In genomic region chr12:41425101-41425679, GRCm38 (mm10) we compare ENCODE assay signal across 29 mouse cellular contexts.
DNase-seq lines count a peak whose midpoint lies in the region; ATAC-seq lines count a peak whose summit lies in the region.
"Had no signal": no experiment of that assay in that cellular context is flagged by ENCODE, and none has a peak within 500 bp of the region (broad histone marks: within the 10 kb centered on the region; RNA-seq: fewer than 3 reads in every experiment).

No protein-coding gene starts in this region.

- ATAC-seq in forebrain, embryonic 13.5 days: 0 out of 2 replicates have a peak, but pooled peaks have one; percentile 30
- ATAC-seq in midbrain, embryonic 14.5 days (ENCODE audit: low FRiP score, low TSS enrichment): no peak
- ATAC-seq in midbrain, embryonic 11.5 days (ENCODE audit: low FRiP score): no peak
- ATAC-seq in hindbrain, embryonic 16.5 days: peak; percentile 61
- ATAC-seq: activated CD4-positive, CD25-positive, alpha-beta regulatory T cell, adult 4 months; CD4-positive, CD25-positive, alpha-beta regulatory T cell, adult 4 months; intestine, embryonic 15.5 days had no signal

- H3K9ac ChIP-seq in forebrain, embryonic 13.5 days: no peak overlapping the region
- H3K9ac ChIP-seq in midbrain, embryonic 14.5 days (replicated peaks; ENCODE audit: low read length): no peak overlapping the region
- no peak overlapping the region for H3K9ac ChIP-seq in midbrain, embryonic 11.5 days (ENCODE audit: low read length)
- no peak overlapping the region for H3K9ac ChIP-seq in hindbrain, embryonic 16.5 days (ENCODE audit: low read depth, low read length)
- H3K9ac ChIP-seq: heart, embryonic 13.5 days; intestine, embryonic 15.5 days; limb, embryonic 13.5 days; lung, embryonic 15.5 days; midbrain, embryonic 12.5 days had no signal

- H3K27ac ChIP-seq in forebrain, embryonic 13.5 days: no peak overlapping the region
- no peak overlapping the region for H3K27ac ChIP-seq in forebrain, embryonic 10.5 days
- no peak overlapping the region for H3K27ac ChIP-seq in midbrain, embryonic 14.5 days (replicated peaks; ENCODE audit: low read depth, low read length)
- H3K27ac ChIP-seq in midbrain, embryonic 11.5 days (ENCODE audit: low read depth, low read length): no peak overlapping the region
- no peak overlapping the region for H3K27ac ChIP-seq in hindbrain, embryonic 16.5 days (ENCODE audit: low read depth, low read length)
- H3K27ac ChIP-seq: heart, embryonic 13.5 days; intestine, embryonic 15.5 days; layer of hippocampus, adult 2 months; left cerebral cortex, adult 2 months; limb, embryonic 13.5 days; lung, embryonic 15.5 days; midbrain, embryonic 12.5 days; stomach, postnatal 0 days had no signal

- H3K27me3 ChIP-seq in forebrain, embryonic 13.5 days: no peaks in the 10 kb centered on the region
- no peaks in the 10 kb centered on the region for H3K27me3 ChIP-seq in forebrain, embryonic 10.5 days (ENCODE audit: poor library complexity, severe bottlenecking)
- no peaks in the 10 kb centered on the region for H3K27me3 ChIP-seq in midbrain, embryonic 14.5 days (ENCODE audit: control insufficient read depth, insufficient read depth, low read length)
- H3K27me3 ChIP-seq in midbrain, embryonic 11.5 days (ENCODE audit: control insufficient read depth, insufficient read depth, low read length): no peaks in the 10 kb centered on the region
- H3K27me3 ChIP-seq in hindbrain, embryonic 16.5 days (replicated peaks; ENCODE audit: control insufficient read depth, insufficient read depth, low read length): no peaks in the 10 kb centered on the region
- H3K27me3 ChIP-seq: heart, embryonic 13.5 days; intestine, embryonic 15.5 days; limb, embryonic 13.5 days; lung, embryonic 15.5 days; midbrain, embryonic 12.5 days had no signal

- DNase-seq in forebrain, embryonic 10.5 days (ENCODE audit: extremely low spot score, low spot score): no peak
- DNase-seq in midbrain, embryonic 14.5 days: peak; percentile 32
- DNase-seq in midbrain, embryonic 11.5 days (ENCODE audit: low spot score, missing footprints): no peak
- peak; percentile 2 for DNase-seq in retina, postnatal 7 days (ENCODE audit: low read depth, low spot score)
- no peak for DNase-seq in left cerebral cortex, postnatal 4 days
- DNase-seq: adrenal gland, adult 2 months; adrenal gland, postnatal 36 days; cerebellum, adult 2 months; cerebellum, postnatal 25 days; gastrocnemius, postnatal 10 days; heart, postnatal 10 days; kidney, adult 2 months; kidney, postnatal 36 days; right cerebral cortex, postnatal 25 days; thymus, adult 18-20 months; thymus, postnatal 25 days had no signal

- no peaks in the 10 kb centered on the region for H3K36me3 ChIP-seq in forebrain, embryonic 13.5 days (ENCODE audit: poor library complexity, severe bottlenecking)
- no peaks in the 10 kb centered on the region for H3K36me3 ChIP-seq in forebrain, embryonic 10.5 days (replicated peaks)
- H3K36me3 ChIP-seq in midbrain, embryonic 14.5 days (ENCODE audit: control insufficient read depth, insufficient read depth, low read length): no peaks in the 10 kb centered on the region
- H3K36me3 ChIP-seq in midbrain, embryonic 11.5 days (ENCODE audit: control insufficient read depth, insufficient read depth, low read length): no peaks in the 10 kb centered on the region
- H3K36me3 ChIP-seq in hindbrain, embryonic 16.5 days (ENCODE audit: control insufficient read depth, insufficient read depth, low read length): no peaks in the 10 kb centered on the region
- H3K36me3 ChIP-seq: heart, embryonic 13.5 days; intestine, embryonic 15.5 days; limb, embryonic 13.5 days; lung, embryonic 15.5 days; midbrain, embryonic 12.5 days had no signal

- no peak overlapping the region for H3K4me3 ChIP-seq in forebrain, embryonic 13.5 days
- no peak overlapping the region for H3K4me3 ChIP-seq in forebrain, embryonic 10.5 days
- H3K4me3 ChIP-seq in midbrain, embryonic 14.5 days (replicated peaks; ENCODE audit: low read depth, low read length): no peak overlapping the region
- H3K4me3 ChIP-seq in midbrain, embryonic 11.5 days (ENCODE audit: low read depth, low read length): no peak overlapping the region
- no peak overlapping the region for H3K4me3 ChIP-seq in hindbrain, embryonic 16.5 days (ENCODE audit: low read length)
- H3K4me3 ChIP-seq: heart, embryonic 13.5 days; intestine, embryonic 15.5 days; layer of hippocampus, adult 2 months; left cerebral cortex, adult 2 months; limb, embryonic 13.5 days; lung, embryonic 15.5 days; midbrain, embryonic 12.5 days had no signal

- peaks cover 18% of the 10 kb centered on the region for H3K4me1 ChIP-seq in forebrain, embryonic 13.5 days
- H3K4me1 ChIP-seq in forebrain, embryonic 10.5 days: peaks cover 27% of the 10 kb centered on the region
- H3K4me1 ChIP-seq in midbrain, embryonic 14.5 days (ENCODE audit: control insufficient read depth, insufficient read depth, low read length): 0 out of 2 replicates have a peak, but pooled peaks cover 3% of the 10 kb centered on the region
- H3K4me1 ChIP-seq in midbrain, embryonic 11.5 days (ENCODE audit: control insufficient read depth, insufficient read depth, low read length): peaks cover 3% of the 10 kb centered on the region; the same call in 1 of the 2 replicates
- H3K4me1 ChIP-seq in hindbrain, embryonic 16.5 days (ENCODE audit: control insufficient read depth, insufficient read depth, low read depth, low read length): no peaks in the 10 kb centered on the region; the same call in 1 of the 2 replicates
- H3K4me1 ChIP-seq: heart, embryonic 13.5 days; intestine, embryonic 15.5 days; limb, embryonic 13.5 days; lung, embryonic 15.5 days had no signal

- intact Hi-C loops in left cerebral cortex, postnatal 4 days (cut with DNase I): no loop called here

- H3K9me3 ChIP-seq in forebrain, embryonic 13.5 days (replicated peaks): no peaks in the 10 kb centered on the region
- H3K9me3 ChIP-seq in forebrain, embryonic 10.5 days: no peaks in the 10 kb centered on the region
- H3K9me3 ChIP-seq in midbrain, embryonic 14.5 days (ENCODE audit: control insufficient read depth, low read length): no peaks in the 10 kb centered on the region
- no peaks in the 10 kb centered on the region for H3K9me3 ChIP-seq in midbrain, embryonic 11.5 days (ENCODE audit: control insufficient read depth, low read length)
- no peaks in the 10 kb centered on the region for H3K9me3 ChIP-seq in hindbrain, embryonic 16.5 days (ENCODE audit: control insufficient read depth, low read length)
- H3K9me3 ChIP-seq: heart, embryonic 13.5 days; intestine, embryonic 15.5 days; limb, embryonic 13.5 days; lung, embryonic 15.5 days; midbrain, embryonic 12.5 days had no signal

- 28% methylated on average over 9 of the region's 9 CpGs for WGBS in forebrain, embryonic 13.5 days
- WGBS in forebrain, embryonic 10.5 days: 43% methylated on average over 9 of the region's 9 CpGs
- 55% methylated on average over 9 of the region's 9 CpGs for WGBS in midbrain, embryonic 14.5 days
- WGBS in midbrain, embryonic 11.5 days: 77% methylated on average over 9 of the region's 9 CpGs
- WGBS in hindbrain, embryonic 16.5 days: 45% methylated on average over 9 of the region's 9 CpGs

- no peak overlapping the region for H3K4me2 ChIP-seq in forebrain, embryonic 13.5 days
- no peak overlapping the region for H3K4me2 ChIP-seq in midbrain, embryonic 14.5 days (ENCODE audit: low read length)
- no peak overlapping the region for H3K4me2 ChIP-seq in midbrain, embryonic 11.5 days
- H3K4me2 ChIP-seq in hindbrain, embryonic 16.5 days (ENCODE audit: low read length): no peak overlapping the region
- H3K4me2 ChIP-seq: heart, embryonic 13.5 days; intestine, embryonic 15.5 days; limb, embryonic 13.5 days; liver, embryonic 11.5 days; lung, embryonic 15.5 days; midbrain, embryonic 12.5 days had no signal

Comparison
In these comparisons a context has a peak if more than half of its experiments do, and no peak if none do; other contexts are left out.
1. DNase-seq: peak in midbrain, embryonic 14.5 days (single experiment) and retina, postnatal 7 days (single experiment); none in forebrain, embryonic 10.5 days (single experiment), midbrain, embryonic 11.5 days (single experiment) and left cerebral cortex, postnatal 4 days (single experiment).
2. ATAC-seq: peak in forebrain, embryonic 13.5 days (single experiment) and hindbrain, embryonic 16.5 days (single experiment); none in midbrain, embryonic 14.5 days (single experiment) and midbrain, embryonic 11.5 days (single experiment).